Mouse (Mus musculus) limb, embryonic 10.5 days (tissue): ENCODE data around the gene Olfr891. TPM values are rescaled to one million over a fixed set of nuclear protein-coding genes. Genes with fewer than 3 reads are reported as not detected.
"Not testable (repeated sequence)": the region's sequence is repeated elsewhere in the genome, so short reads cannot be mapped to it uniquely, and the experiment has no call there.

ENCODE experiments used
- DNase-seq: peaks from one replicate; pipeline ENCODE4 v3.0.0-alpha.2; 2017; ENCODE audit warnings: low spot score
- H3K27ac ChIP-seq: fragments of 300-500 bp; sonication (generic); 2 replicates; pipeline ENCODE4 v1.5.1; 2016; ENCODE audit warnings: mild to moderate bottlenecking
- H3K27me3 ChIP-seq: fragments of 300-500 bp; sonication (generic); 2 replicates; pipeline ENCODE4 v1.6.1; 2016; ENCODE audit warnings: low read depth, mild to moderate bottlenecking; ENCODE audit not compliant: poor library complexity, severe bottlenecking
- H3K36me3 ChIP-seq: fragments of 300-500 bp; sonication (generic); 2 replicates; pipeline ENCODE4 v1.6.1; 2016; ENCODE audit warnings: mild to moderate bottlenecking, moderate library complexity
- H3K4me1 ChIP-seq: fragments of 300-500 bp; sonication (generic); 2 replicates; pipeline ENCODE4 v1.6.1; 2016
- H3K4me3 ChIP-seq: fragments of 300-500 bp; sonication (generic); 2 replicates; pipeline ENCODE4 v1.5.1; 2016; ENCODE audit warnings: mild to moderate bottlenecking, moderate library complexity
- H3K9me3 ChIP-seq: fragments of 300-500 bp; sonication (generic); replicated peaks from 2 replicates; pipeline ENCODE4 v1.6.1; 2016; ENCODE audit warnings: mild to moderate bottlenecking
- WGBS: fragments of 180-500 bp; shearing (Covaris S2); methylation state at CpG from one replicate; pipeline ENCODE4 v1.1.7; 2016; 5-methylcytosine and 5-hydroxymethylcytosine counted together
- polyA plus RNA-seq: library from polyadenylated mRNA; unstranded; fragments of >200 nt; fragmentation: Nextera tagmentation; extraction: Ambion mirVana; gene quantifications from 2 replicates; pipeline ENCODE4 v1.2.1, GENCODE M21; 2016

Gene Olfr891
- not detected in 2 replicates for polyA plus RNA-seq

DNA sequence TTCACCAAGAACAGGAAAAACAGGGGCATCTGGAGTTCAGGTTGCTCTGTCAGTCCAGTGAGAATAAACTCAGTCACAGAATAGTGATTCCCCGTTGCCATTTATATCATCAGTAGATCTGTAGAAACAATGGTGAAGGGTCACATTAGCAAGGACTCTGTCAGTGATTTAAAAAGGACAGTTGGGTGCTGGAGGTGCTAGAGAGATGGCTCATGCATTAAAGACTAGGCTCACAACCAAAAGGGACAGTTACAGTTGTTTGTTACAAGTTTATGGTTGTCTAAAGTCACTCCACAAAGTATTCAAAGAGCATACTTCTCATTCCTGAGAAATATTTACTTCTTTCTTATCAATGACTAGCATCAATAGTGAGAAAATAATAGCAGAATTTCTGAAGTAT is at the start of gene Olfr891:
TSS of gene Olfr891 (minus strand) at position 101 of the 400 bp plus-strand sequence.
- 81% methylated on average over 1 of the region's 1 CpGs for WGBS
- no peak within 1 kb of the TSS for H3K4me3 ChIP-seq
- no peaks in the 10 kb centered on the region; the same call in 1 of the 2 replicates for H3K9me3 ChIP-seq
- no peaks in the 10 kb centered on the region for H3K4me1 ChIP-seq
- DNase-seq = no peak
- H3K36me3 ChIP-seq = no peaks in the 10 kb centered on the region
- H3K27ac ChIP-seq = no peak within 1 kb of the TSS
- no peaks in the 10 kb centered on the region for H3K27me3 ChIP-seq

DNA sequence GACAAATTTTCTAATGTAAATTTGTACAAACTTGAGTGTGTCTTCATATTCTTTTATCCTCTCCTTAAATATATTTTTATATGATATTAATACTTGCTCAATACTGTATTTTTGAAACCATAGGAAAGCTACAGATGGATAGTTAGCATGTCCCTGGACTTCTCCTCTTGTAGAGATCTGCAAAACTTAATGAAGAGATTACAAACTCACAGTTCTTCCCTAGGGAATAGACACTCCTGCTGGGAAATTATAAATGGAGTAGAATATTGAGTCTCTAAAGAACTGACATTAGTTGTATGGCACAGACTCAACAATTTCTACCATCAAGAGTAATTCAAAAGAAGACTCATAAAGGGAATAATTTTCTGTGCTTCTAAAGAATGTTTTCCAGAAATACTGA is 37.1 kb upstream of the Olfr891 start, which contains the start of gene Olfr894:
TSS of gene Olfr894 (plus strand) at position 301 of the 400 bp plus-strand sequence.
- Histone ChIP-seq H3K4me1 (no peaks in the 10 kb centered on the region), H3K27ac (no peak within 1 kb of the TSS), H3K9me3 (no peaks in the 10 kb centered on the region), H3K27me3 (no peaks in the 10 kb centered on the region), H3K4me3 (no peak within 1 kb of the TSS), H3K36me3 (no peaks in the 10 kb centered on the region)
- DNase-seq = no peak

DNA sequence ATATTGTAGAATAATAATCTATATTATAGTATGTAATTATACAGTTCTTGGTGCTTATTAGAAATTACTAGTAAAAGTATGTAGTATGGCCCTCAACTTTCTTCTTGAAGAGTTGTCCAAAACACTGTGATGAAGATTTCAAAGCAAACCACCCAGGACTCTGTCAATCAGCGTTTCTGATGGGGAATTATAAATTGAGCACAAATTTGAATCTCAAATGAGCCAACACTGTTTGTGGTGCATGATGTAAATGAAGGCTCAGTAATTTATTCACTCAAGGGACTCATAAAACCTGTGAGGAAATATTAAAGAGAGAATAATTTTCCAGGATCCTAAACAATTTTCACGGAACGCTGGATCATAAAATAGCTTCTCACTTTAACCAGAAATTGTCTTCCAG is 27.4 kb upstream of the Olfr891 start, which contains the start of gene Olfr893:
TSS of gene Olfr893 (plus strand) at position 301 of the 400 bp plus-strand sequence.
- H3K36me3 ChIP-seq = no peaks in the 10 kb centered on the region
- no peak for DNase-seq
- 92% methylated on average over 3 of the region's 3 CpGs for WGBS
- no peaks in the 10 kb centered on the region for H3K27me3 ChIP-seq
- H3K9me3 ChIP-seq = no peaks in the 10 kb centered on the region
- H3K4me1 ChIP-seq = no peaks in the 10 kb centered on the region
- H3K27ac ChIP-seq = no peak within 1 kb of the TSS
- no peak within 1 kb of the TSS for H3K4me3 ChIP-seq

DNA sequence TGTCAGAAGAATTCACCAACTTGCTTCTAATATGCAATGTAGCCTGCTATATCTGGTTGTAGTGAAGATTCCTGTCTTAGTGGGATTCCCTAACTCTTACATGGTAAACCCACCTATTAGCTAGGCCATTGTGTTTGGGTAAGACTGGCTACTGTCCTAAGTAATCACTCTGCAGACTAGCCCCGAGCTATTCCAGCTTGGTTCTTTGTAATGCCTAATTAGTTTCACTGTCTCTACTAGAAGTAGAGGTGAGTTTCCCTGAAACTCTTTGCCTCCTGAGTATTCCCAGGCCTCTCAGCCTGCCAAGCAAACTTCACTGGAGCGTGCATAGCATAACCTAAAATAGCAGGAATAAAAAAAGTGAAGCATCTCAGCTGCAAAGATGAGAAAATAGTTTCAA is 12.3 kb downstream of the Olfr891 start:
- H3K36me3 ChIP-seq, H3K4me1 ChIP-seq, H3K4me3 ChIP-seq, H3K9me3 ChIP-seq, H3K27ac ChIP-seq, DNase-seq, H3K27me3 ChIP-seq: not testable (repeated sequence)
- WGBS = 57% methylated on average over 2 of the region's 2 CpGs

DNA sequence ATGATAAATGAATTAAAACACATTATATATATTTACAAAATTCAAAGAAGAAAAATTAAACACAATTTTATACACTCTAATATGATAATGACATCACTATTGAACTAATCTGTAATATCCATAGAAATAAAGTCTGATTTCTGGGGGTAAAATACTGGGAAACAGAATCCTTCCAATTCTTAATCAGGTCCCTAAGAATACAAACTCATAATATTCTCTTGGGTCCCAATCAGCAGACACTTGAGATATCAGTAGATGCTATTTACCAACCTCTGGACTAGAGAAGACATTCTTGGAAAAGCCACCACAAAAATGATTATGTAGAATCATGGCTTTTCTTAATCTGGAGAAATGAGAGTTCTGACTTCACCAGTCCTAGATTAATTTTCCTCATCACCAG is 38.4 kb downstream of the Olfr891 start, which contains the start of gene Olfr890:
TSS of gene Olfr890 (plus strand) at position 301 of the 400 bp plus-strand sequence.
- H3K4me1 ChIP-seq = no peaks in the 10 kb centered on the region
- no peak within 1 kb of the TSS for H3K27ac ChIP-seq
- DNase-seq = no peak
- no peaks in the 10 kb centered on the region for H3K36me3 ChIP-seq
- no peaks in the 10 kb centered on the region for H3K27me3 ChIP-seq
- H3K9me3 ChIP-seq = no peaks in the 10 kb centered on the region
- H3K4me3 ChIP-seq = no peak within 1 kb of the TSS

Other genes starting within 250 kb of the Olfr891 start
- gene Olfr881, start 189.0 kb downstream of the Olfr891 start, polyA plus RNA-seq = not detected in 2 replicates
- not detected in 2 replicates for gene Olfr883, start 155.0 kb downstream of the Olfr891 start, polyA plus RNA-seq
- gene Olfr884, start 134.3 kb downstream of the Olfr891 start, polyA plus RNA-seq = not detected in 2 replicates
- not detected in 2 replicates for gene Olfr885, start 119.5 kb downstream of the Olfr891 start, polyA plus RNA-seq
- not detected in 2 replicates for gene Olfr887, start 96.7 kb downstream of the Olfr891 start, polyA plus RNA-seq
- gene Olfr888, start 72.7 kb downstream of the Olfr891 start, polyA plus RNA-seq = not detected in 2 replicates
- gene Olfr889, start 65.6 kb downstream of the Olfr891 start, polyA plus RNA-seq = 0.05 and 0.16 TPM in 2 replicates
- not detected in 2 replicates for gene Olfr890, start 38.3 kb downstream of the Olfr891 start, polyA plus RNA-seq
- not detected in 2 replicates for gene Olfr893, start 27.5 kb upstream of the Olfr891 start, polyA plus RNA-seq
- gene Olfr894, start 37.2 kb upstream of the Olfr891 start, polyA plus RNA-seq = not detected in 2 replicates
- gene Olfr143, start 72.0 kb upstream of the Olfr891 start, polyA plus RNA-seq = not detected in 2 replicates
- not detected in 2 replicates for gene Olfr895, start 87.0 kb upstream of the Olfr891 start, polyA plus RNA-seq
- gene Olfr896-ps1, start 110.3 kb upstream of the Olfr891 start, polyA plus RNA-seq = not detected in 2 replicates
- gene Olfr25, start 148.2 kb upstream of the Olfr891 start, polyA plus RNA-seq = not detected in 2 replicates
- not detected in 2 replicates for gene Olfr898, start 167.6 kb upstream of the Olfr891 start, polyA plus RNA-seq
- gene Olfr250, start 186.1 kb upstream of the Olfr891 start, polyA plus RNA-seq = not detected in 2 replicates
- not detected in 2 replicates for gene Olfr251, start 196.3 kb upstream of the Olfr891 start, polyA plus RNA-seq
- not detected in 2 replicates for gene Olfr147, start 220.9 kb upstream of the Olfr891 start, polyA plus RNA-seq
- not detected in 2 replicates for gene Olfr901, start 248.6 kb upstream of the Olfr891 start, polyA plus RNA-seq